Mouse (Mus musculus) T-helper 2 cell (primary cell): ENCODE data around the gene Etl4.

Source experiments
- in situ Hi-C: fragments of 300-600 bp; cut with MboI, MseI; formaldehyde crosslinking; loops from one replicate; pipeline ENCODE4 v1.15.1; 2025; ENCODE audit warnings: high pct_unique_total_duplicates

The Etl4 gene

GRCm38 (mm10) chr2:20759045-20759662 is 849.6 kb downstream of the Etl4 start:
- in situ Hi-C loops, result loop anchor here (10.0 kb wide), 1 partner anchor 1836 kb away; no protein-coding TSS in a partner anchor

- in situ Hi-C loops, result no loop called here
Observed at GRCm38 (mm10) chr2:20761320-20761719, 851.7 kb downstream of the Etl4 start.

GRCm38 (mm10) chr2:20761751-20762150 is 852.2 kb downstream of the Etl4 start:
- in situ Hi-C loops, result no loop called here

- in situ Hi-C loops, result no loop called here
Observed at GRCm38 (mm10) chr2:20763511-20764212, 854.1 kb downstream of the Etl4 start.

- in situ Hi-C loops, result no loop called here
Observed at GRCm38 (mm10) chr2:20764566-20765090, 855.0 kb downstream of the Etl4 start.

GRCm38 (mm10) chr2:20768681-20769080 is 859.1 kb downstream of the Etl4 start:
- in situ Hi-C loops, result no loop called here

- in situ Hi-C loops, result no loop called here
Observed at GRCm38 (mm10) chr2:20770171-20770570, 860.6 kb downstream of the Etl4 start.

- in situ Hi-C loops, result no loop called here
Observed at GRCm38 (mm10) chr2:20774462-20774861, 864.9 kb downstream of the Etl4 start.

- in situ Hi-C loops, result no loop called here
Observed at GRCm38 (mm10) chr2:20776171-20776704, 866.7 kb downstream of the Etl4 start.

GRCm38 (mm10) chr2:20777931-20778330 is 868.4 kb downstream of the Etl4 start:
- in situ Hi-C loops, result no loop called here

- in situ Hi-C loops, result loop anchor here (5.0 kb wide), 1 partner anchor 87 kb away; no protein-coding TSS in a partner anchor
Observed at GRCm38 (mm10) chr2:20779484-20780381, 870.2 kb downstream of the Etl4 start.

GRCm38 (mm10) chr2:20801236-20801890 is 891.8 kb downstream of the Etl4 start:
- in situ Hi-C loops, result no loop called here

- in situ Hi-C loops, result no loop called here
Observed at GRCm38 (mm10) chr2:20811506-20811905, 901.9 kb downstream of the Etl4 start.

GRCm38 (mm10) chr2:20813986-20814385 is 904.4 kb downstream of the Etl4 start:
- in situ Hi-C loops, result no loop called here

- in situ Hi-C loops, result no loop called here
Observed at GRCm38 (mm10) chr2:20818226-20818625, 908.6 kb downstream of the Etl4 start.

GRCm38 (mm10) chr2:20826258-20826657 is 916.7 kb downstream of the Etl4 start:
- in situ Hi-C loops, result no loop called here

GRCm38 (mm10) chr2:20830882-20831281 is 921.3 kb downstream of the Etl4 start:
- in situ Hi-C loops, result no loop called here

GRCm38 (mm10) chr2:20831608-20832406 is 922.2 kb downstream of the Etl4 start:
- in situ Hi-C loops, result no loop called here

GRCm38 (mm10) chr2:20849346-20849745 is 939.8 kb downstream of the Etl4 start:
- in situ Hi-C loops, result no loop called here
